Mouse (Mus musculus) layer of hippocampus, adult 2 months (tissue): ENCODE data around the gene Rps6kb2. TPM values are rescaled to one million over a fixed set of nuclear protein-coding genes. Genes with fewer than 3 reads are reported as not detected.
"Not testable (repeated sequence)": the region's sequence is repeated elsewhere in the genome, so short reads cannot be mapped to it uniquely, and the experiment has no call there.

Experiments
- DNase-seq, 2 experiments: peaks; one replicate each; pipeline ENCODE4 v3.0.0; 2022; ENCODE audit warnings: low spot score in 2 of 2
- H3K27ac ChIP-seq: fragments of 200-600 bp; 2 replicates; pipeline ENCODE4 v1.8.1; 2022
- H3K4me3 ChIP-seq: fragments of 200-600 bp; 2 replicates; pipeline ENCODE4 v1.8.1; 2022; ENCODE audit warnings: mild to moderate bottlenecking
- CTCF ChIP-seq: fragments of 200-600 bp; conservative IDR thresholded peaks from 2 replicates; pipeline ENCODE4 v1.8.1; 2022; ENCODE audit warnings: antibody characterized with exemption, mild to moderate bottlenecking, moderate library complexity
- total RNA-seq, 2 experiments: library from RNA; stranded (reverse); gene quantifications; 2 replicates each; pipeline ENCODE4 v1.2.3; 2021

The Rps6kb2 gene
- total RNA-seq, 2 experiments from 2014 or later: 42.5 to 47.9 TPM

GRCm38 (mm10) chr19:4137913-4138312 is 25.2 kb downstream of the Rps6kb2 start:
- Histone ChIP-seq H3K4me3 (no peak overlapping the region), H3K27ac (no peak overlapping the region)
- TF ChIP-seq CTCF: no peak
- DNase-seq: no peak

DNA sequence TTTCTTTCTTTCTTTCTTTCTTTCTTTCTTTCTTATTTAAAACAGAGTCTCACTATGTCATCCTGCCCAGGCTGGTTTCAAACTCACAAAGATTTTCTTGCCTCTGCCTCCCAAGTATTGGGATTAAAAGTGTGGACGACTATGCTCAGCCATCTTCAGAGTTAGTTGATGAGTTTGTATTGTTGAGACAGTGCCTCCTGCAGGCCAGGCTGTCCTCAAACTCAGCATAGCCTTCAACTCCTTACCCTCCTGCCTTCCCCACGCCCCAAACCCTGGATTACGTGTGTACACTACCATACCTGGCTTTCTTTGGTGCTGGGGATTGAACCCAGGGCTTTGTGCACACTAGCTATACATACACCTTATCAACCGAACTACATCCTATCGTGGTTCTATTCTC is 26.7 kb downstream of the Rps6kb2 start:
- TF ChIP-seq CTCF: no peak
- Histone ChIP-seq H3K27ac (no peak overlapping the region), H3K4me3 (no peak overlapping the region)
- no peak for DNase-seq

DNA sequence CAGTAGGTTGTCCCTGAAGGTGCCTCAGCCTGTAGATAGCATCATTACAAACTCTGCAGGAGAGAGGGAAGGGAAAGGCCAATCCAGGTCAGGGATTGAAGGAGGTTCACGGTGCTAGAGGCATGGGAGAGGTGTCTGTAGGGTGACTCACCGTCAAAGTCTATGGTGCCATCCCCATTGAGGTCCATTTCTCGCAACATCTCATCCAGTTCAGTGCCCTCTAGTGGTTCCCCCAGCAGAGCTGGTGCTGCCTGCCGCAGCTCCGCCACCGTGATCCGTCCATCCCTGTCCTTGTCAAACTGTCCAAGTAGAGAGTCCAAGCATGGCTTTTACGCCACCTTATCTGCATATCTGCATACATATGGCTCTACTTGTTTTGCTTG is 27.2 kb downstream of the Rps6kb2 start:
- TF ChIP-seq CTCF: peak; percentile 71
- not testable (repeated sequence) for DNase-seq, H3K4me3 ChIP-seq, H3K27ac ChIP-seq

- not testable (repeated sequence) for H3K4me3 ChIP-seq, DNase-seq, H3K27ac ChIP-seq
These were observed 27.8 kb downstream of the Rps6kb2 start for GRCm38 (mm10) chr19:4135229-4135962.

DNA sequence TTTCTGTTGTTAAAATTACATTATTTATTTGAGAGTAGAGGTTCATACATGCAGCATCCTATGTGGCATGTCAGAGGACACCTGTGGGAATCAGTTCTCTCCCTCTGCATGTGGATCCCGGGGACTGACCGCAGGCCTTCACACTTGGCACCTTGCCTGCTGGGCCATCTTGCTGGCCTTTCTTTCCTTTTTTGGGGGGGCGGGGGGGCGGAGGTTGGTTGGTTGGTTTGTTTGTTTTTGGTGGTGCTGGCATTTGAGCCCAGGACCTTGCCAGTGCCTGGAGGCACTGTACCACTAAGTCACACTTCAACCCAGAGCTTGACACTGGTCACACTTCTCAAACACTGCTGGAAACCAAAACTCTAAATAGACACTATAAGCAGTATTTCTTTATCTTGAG is 28.8 kb downstream of the Rps6kb2 start:
- H3K4me3 ChIP-seq: no peak overlapping the region
- no peak for TF ChIP-seq CTCF
- H3K27ac ChIP-seq: no peak overlapping the region
- no peak for DNase-seq

- Histone ChIP-seq H3K27ac (no peak overlapping the region), H3K4me3 (no peak overlapping the region)
- TF ChIP-seq CTCF: peak; percentile 40
- no peak for DNase-seq
These were observed 31.4 kb downstream of the Rps6kb2 start for GRCm38 (mm10) chr19:4131768-4132167.

GRCm38 (mm10) chr19:4131075-4131474 is 32.1 kb downstream of the Rps6kb2 start:
- no peak overlapping the region for H3K27ac ChIP-seq
- TF ChIP-seq CTCF: no peak
- DNase-seq: no peak
- no peak overlapping the region for H3K4me3 ChIP-seq

- H3K4me3 ChIP-seq: no peak overlapping the region
- no peak for TF ChIP-seq CTCF
- no peak for DNase-seq
- no peak overlapping the region for H3K27ac ChIP-seq
These were observed 33.0 kb downstream of the Rps6kb2 start for GRCm38 (mm10) chr19:4130106-4130505.

DNA sequence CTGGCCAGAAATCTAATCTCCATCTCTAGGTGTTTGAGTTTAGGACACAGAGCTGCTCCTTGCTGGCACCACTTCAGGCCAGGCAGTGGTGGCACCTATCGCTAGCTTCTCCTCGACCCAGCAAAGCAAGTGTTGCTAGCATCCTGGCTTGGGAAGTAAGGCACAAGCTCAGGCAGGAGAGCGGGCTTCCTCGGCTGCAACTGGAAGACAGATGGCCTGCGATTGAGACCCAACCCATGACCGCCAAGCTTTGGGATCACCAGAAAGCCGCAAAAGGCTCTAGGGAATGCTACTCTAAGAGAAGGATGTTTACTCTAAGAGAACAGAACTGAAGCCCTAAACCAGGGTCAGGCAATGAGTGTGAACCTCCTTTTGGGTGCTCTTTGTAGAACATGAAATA is 33.7 kb downstream of the Rps6kb2 start:
- no peak for DNase-seq

DNA sequence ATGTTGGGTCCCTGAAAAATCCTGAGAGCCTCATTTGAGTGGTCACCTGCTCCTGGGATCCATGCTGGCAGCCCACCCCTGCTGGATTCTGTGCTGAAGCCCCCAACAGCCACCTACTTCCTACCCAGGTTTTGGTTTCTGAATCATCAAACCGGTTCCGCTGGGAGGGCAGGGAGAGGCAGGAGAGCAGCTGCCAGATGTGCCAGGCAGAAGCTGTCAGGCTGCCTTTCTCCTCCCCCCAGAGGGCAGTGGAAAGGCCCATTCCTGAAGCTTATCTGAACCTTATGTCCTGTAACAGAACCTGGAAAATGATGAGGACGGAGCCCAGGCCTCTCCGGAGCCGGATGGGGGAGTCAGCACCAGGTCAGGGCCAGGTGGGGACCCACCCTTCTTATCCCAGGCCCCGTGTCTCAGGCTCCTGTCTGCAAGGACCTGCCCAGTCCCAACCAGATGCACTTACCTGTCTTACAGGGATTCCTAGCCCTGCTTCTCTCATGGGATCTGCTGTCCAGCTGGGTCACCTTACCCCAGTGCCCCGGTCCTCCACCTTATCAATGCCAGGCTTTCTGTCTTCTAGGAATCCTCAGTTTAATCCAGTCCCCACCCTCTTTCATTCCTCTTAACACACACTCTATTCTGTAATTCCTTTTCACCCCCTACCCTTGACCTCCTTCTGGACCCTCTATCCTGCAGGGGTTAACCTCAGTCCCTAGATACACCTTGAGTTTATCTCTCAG is 36.2 kb downstream of the Rps6kb2 start:
- Histone ChIP-seq H3K4me3 (peak overlapping the region; percentile 98), H3K27ac (peak overlapping the region; percentile 94)
- no peak for TF ChIP-seq CTCF
- DNase-seq: no peak

More for the DNA sequence above, 33.7 kb downstream of the Rps6kb2 start:
- no peak for TF ChIP-seq CTCF
- Histone ChIP-seq H3K27ac (no peak overlapping the region), H3K4me3 (no peak overlapping the region)

GRCm38 (mm10) chr19:4125741-4126696 is 37.1 kb downstream of the Rps6kb2 start, which contains the start of gene Aip:
TSS of gene Aip (minus strand) at chr19:4125858.
- TF ChIP-seq CTCF: peak; percentile 72
- peak within 1 kb of the TSS; percentile 94 for H3K27ac ChIP-seq
- DNase-seq: peak; percentile 98 to 99
- H3K4me3 ChIP-seq: peak within 1 kb of the TSS; percentile 98

- Histone ChIP-seq H3K27ac (peak overlapping the region; percentile 77), H3K4me3 (peak overlapping the region; percentile 34)
- DNase-seq: not testable (repeated sequence)
These were observed 37.9 kb downstream of the Rps6kb2 start for GRCm38 (mm10) chr19:4125268-4125667.

GRCm38 (mm10) chr19:4124432-4124831 is 38.7 kb downstream of the Rps6kb2 start:
- Histone ChIP-seq H3K4me3 (no peak overlapping the region), H3K27ac (peak overlapping the region; percentile 77)
- TF ChIP-seq CTCF: no peak
- no peak for DNase-seq
